Mouse (Mus musculus) embryo, embryonic 11 days (tissue): ENCODE results near the gene Hmga2.
A peak's percentile ranks its signal among the peaks of the same experiment; 100 is the strongest.

Experiments used
- DNase-seq: peaks from one replicate; pipeline ENCODE4 v3.0.0-alpha.2; 2015

The Hmga2 gene

DNA sequence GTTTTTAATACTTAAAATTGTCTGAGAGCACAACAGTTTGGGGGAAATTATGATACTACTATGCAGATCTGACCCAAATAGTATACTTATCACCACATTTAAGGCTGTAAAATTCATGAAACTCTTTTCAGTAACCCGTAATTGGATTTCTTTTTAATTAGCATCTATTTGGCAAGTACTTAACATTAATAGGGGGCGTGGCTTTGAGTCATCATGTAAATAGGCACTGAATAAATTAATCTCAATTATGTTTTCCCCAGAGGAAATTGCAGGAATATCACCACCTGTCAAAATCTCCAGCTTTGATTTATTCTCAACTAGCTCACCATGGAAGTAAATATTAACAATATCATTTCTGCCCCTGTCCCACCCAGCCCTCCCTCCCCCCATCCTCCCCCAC, 3.7 kb downstream of the Hmga2 start:
- DNase-seq = no peak

DNA sequence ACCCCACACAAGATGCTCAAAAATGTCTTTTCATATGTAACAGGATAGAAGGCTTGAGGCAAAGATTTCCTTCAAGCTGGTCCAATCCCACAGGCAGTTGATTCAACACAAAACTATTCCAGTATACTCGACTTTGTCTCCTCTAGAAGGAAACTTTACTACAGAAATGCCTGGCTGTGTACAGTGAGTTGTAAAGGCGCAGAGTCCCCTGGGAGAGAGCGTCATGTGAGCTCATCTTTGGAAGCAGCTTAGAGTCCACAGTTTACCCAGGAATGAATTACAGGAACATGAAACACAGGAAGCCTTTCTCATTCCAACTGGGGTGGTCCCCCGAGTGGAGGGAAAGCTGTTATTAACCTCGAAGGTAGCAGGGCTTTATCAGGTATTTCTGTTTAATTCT, 11.1 kb downstream of the Hmga2 start:
- DNase-seq = no peak

DNA sequence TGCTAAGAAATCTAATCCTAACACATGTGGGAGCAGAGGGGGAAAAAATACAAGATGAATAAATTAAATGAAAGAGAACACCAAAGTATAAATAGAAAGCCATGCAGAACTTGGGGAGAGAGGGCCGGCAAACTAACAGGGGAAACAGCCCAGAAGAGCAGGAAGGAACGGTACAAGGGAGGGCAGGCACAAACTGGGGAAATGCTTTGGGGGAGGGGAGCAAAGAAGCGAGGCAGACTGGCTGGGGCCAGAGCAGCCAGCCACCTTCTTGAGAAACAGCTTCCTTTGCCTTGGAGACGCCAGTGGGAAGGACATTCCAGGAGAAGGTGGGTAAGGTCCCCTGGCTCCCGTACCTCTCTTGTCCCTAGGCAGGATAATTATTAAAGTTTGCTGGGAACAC, 14.5 kb downstream of the Hmga2 start:
- DNase-seq = peak; percentile 44

DNA sequence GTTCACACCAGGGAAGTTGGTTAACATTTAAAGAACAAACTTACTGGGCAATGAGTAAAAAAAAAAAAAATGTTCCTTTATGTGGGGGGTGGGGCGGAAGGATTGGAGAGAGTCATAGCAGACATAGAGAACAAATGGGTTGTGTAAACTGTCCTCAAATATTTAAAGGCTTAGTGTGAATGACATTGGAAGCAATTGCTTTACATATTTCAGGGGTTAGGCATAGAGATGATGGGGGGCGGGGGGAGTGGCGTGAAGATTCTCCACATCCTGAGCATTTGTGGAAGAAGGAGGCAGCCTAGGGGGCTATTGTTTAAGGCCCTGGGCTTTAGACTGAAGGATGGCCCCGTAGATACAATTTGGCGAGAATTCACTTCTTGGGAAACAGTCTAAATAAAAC, 15.0 kb downstream of the Hmga2 start:
- DNase-seq = no peak

DNA sequence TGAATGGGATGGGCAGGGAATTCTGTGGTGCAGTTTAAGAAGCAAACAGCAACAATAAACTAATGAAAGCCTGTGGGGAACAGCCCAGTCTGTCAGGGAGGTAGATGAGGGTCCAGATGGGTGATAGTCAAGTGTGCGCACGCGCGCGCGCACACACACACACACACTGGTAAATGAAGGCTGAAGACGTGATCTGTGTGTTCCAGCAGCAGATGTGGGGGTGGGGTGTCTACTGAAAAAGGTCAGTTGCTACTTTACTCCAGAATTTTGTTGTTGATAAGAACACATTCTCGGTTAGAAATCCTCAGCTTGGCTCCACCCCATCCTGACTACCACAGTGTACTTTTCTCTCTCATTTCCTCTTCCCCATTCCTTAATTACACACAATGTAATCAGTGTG, 17.4 kb downstream of the Hmga2 start:
- no peak for DNase-seq

DNA sequence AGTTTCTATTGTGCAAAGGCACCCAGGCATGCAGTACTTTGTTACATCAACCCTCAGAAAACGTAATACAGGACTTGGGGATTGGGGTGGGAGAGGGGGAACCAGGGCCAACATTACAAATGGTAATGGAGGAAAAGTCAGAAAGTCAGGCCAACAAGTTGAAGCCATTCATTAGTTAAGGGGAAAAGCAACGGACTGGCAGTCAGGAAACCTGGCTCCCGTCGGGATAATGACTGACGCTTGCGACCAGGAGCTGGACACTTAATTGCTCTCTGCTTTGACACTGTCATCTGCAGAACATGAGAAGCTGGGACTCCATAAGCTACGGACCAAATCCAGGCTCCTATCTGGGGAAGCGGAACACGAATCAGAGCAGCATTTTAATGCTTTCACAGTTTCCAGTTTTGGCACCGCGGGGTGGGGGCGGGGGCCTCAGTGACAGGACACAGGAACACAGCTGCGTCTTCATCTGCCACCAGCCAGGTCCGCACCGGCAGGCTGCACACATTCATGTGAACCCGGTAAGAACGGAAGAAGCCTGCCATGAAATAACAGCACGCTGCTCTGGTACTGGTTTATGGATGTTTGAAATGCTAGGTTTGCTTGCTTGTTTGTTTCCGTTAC, 26.5 kb downstream of the Hmga2 start:
- DNase-seq = no peak

DNA sequence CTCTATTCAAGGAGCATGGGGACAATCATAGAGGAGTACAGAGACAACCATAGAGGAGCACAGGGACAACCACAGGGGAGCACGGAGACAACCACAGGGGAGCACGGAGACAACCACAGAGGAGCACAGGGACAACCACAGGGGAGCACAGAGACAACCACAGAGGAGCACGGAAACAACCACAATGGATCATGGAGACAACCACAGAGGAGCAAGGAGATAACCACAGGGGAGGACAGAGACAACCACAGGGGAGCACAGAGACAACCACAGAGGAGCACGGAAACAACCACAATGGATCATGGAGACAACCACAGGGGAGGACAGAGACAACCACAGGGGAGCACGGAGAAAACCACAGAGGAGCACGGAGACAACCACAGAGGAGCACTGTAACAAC, 29.5 kb downstream of the Hmga2 start:
- no peak for DNase-seq

DNA sequence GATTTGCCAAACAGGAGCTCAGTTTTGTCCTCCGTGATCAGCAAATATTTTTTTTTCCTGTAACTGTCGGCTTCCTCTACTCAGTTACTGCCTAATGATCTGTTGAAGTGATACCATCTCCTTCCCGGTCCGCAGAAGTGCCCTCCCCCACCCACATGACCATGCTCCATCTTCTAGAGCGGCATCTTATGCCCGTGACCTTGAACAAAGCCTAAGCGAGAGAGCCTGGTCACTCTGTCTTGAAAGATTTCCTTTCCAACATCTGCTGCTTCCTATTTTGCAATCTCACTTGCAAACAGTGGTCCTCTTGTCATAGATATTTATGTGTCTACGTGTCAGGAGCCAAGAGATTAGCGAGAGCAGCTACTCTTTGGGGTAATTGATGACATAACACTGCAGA, 30.1 kb downstream of the Hmga2 start:
- DNase-seq = no peak

DNA sequence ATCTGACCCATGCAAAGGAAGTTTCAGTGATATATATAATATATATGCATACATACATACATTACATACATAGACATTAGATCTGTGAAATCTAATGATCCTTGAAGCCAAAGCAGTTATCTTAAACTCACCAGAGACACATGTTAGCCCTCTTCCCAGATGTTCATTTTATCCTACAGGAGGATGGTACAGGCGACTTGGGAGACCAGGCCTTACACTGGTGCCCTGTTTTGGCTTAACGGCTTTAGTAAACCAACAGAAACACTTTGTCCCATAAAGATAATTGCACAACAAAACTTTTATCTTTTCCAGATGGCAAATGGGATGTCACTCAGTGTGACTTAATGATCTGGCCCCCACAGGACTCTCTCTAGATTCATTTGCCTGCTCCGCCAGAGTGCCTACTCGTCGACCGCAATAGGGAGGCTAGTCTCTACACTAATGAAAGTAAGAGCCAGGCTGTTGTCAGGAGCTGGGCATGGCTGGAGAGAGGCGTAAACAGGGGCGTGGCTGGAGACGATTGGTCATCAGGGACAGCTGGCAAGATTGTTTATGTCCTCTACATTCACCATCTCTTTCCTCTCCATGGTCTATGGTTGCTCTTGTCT, 31.7 kb downstream of the Hmga2 start:
- no peak for DNase-seq

DNA sequence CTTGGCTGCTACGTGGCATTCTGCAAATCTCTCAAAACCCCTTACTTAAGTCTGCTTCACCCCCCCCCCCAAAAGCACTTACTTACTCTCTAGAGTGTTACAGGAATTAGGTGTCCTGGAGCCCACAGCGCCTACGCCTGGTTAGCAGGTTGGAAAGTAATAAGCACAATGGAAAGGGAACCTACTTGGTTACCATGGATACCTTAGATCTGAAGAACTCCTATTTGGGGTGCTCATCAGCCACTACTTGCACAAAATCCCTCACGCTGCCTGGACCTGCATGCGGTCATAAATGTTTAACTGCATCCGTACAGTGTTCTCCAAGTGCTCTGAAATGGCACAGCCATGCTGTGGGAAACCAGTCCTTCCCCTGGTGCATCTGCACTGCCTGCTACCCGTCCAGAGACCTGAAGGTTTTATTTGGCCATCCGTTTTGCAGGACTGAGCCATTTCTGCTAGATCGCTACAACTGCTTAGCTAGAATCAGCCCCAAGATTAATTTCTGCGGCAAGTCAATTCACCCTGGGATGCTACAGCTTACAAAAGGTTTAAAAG, 32.4 kb downstream of the Hmga2 start:
- no peak for DNase-seq

DNA sequence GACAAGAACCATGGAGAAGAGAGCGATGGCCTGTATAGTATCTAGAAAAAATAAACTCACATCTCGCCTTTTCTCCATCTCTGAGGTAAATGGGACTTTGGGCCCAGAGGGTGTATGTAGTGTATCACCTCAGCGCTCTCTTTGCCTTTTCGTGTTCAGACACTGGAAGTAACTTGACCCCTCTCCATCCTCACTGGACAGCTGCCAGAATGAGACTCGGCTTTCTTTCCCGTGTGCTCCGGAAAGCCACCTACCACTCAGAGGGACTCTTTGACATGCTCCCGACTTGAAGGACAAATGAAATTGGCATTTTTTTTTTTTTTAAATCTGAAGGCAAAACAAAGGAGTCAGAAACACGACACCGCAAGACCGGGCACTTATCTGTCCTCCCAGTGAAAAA, 35.0 kb downstream of the Hmga2 start:
- DNase-seq = no peak

DNA sequence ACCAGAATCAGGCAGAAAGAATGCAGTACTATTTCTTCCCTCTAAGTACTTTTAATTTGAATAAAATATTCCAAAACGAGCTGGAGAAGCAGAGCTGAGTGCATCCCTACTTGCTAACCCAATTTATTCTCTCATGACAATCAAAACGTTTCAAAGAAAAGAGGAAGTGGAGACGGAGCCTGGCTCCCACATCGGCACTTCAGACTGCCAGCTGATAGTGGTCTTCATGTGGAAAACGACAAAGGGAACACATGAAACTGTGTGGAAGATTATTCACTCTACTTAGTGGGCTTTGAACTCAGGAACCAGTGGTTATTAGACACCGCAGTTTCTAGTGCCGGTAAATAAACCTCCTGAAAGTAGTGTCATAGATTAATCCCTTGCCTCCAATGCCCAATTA, 41.8 kb downstream of the Hmga2 start:
- no peak for DNase-seq

DNA sequence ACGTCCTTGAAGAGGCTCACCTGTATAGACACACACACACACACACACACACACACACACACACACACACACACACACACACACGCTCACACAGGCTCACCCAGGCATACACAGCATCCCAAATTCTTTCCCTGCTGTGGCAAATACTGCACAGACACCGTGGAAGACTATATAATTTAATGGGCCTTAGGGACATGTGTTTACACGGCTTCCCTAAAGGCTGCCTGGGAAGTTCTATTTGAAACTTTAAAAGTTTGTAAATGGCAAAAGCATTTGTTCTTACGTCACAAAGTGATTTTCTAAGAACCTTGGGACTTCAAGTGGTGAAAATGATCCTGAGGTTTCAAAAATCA, 42.8 kb downstream of the Hmga2 start:
- no peak for DNase-seq

DNA sequence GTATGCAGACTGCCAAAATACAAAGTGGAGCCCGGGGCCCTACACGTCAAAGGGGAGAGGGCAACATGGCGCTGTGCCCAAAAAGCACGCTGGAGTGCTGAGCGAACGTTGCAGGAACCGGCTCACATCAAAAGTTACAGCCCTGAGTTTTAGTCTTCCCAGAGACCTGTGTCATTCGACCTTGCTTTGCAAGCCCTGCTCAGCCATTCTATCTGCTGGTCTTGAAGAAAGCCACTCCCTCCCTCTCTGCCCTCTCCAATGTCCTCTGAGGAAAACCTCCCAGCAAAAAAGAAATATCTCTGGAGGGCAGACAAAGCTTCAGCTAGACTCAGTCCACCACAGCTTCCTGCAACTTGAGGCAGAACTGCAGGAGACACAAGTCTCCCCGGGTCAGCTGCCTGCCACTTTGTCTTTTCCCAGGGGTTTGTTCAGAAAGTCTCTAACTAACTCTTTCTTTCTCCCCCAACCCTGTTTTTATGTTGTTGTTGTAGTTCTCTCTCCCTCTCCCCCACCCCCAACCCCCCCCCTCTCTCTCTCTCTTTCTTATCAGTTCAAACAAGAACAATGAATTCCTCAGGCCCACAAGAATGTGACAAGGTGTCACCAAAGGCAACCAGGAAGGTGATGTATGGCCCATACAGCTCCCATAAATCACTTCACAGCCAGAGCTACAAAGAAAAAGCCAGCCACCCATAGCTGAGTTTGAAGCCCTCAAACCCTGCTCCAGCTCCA, 43.4 kb downstream of the Hmga2 start:
- DNase-seq = peak; percentile 62

DNA sequence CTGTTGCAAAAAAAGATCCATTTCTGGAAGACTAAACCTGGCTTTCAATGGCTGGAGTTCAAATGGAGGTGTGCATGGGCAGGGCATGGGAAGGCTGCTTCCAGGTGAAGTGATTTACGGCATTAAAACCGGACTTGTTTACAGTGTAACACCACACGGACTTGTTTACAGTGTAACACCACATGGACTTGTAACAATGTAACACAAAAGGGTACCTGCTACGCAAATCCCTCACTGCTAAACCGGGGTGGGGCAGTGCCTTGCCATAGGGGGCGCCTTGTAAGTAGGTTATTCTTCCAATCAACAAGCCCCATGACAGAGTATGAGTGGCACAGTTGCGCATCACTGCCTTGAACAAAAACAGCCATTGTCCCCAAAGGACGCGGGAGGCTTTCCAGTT, 44.2 kb downstream of the Hmga2 start:
- no peak for DNase-seq

DNA sequence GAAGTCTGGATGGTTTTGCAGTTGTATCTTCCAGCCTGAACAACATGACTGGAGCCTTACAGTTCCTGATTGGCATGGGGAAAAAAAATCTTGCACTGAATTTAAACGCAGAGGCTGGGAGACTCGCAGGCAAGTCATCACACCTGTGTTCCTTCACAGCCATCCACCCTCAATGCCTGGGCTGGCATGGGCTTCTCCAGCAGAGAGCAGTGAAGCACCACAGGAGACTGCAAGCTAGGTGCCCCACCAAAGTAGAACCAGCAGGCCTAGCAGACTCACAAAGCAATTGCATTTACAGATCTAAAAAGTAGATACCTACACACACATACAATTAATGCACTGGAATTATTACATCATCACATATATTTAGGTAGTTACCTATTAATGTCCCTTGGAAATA, 44.8 kb downstream of the Hmga2 start:
- DNase-seq = no peak

DNA sequence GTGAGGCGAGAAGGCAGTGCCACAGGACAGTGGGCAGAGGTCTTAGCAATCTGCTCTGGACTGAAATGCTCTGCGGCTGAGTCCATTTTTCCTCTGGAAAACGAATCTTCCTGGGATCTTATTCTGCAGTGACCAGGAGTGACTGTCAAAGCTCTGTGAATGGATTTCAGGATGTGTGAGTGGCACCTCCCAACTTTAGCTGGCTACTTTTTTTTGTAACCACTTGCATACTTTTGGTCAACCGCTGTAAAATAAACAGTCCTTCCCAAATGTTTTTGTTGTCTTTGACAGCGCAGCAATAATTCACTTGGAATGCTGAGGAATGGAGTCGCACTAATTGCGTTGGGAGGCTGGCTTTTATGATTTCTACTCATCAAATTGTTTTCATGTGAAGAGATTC, 45.8 kb downstream of the Hmga2 start:
- no peak for DNase-seq

DNA sequence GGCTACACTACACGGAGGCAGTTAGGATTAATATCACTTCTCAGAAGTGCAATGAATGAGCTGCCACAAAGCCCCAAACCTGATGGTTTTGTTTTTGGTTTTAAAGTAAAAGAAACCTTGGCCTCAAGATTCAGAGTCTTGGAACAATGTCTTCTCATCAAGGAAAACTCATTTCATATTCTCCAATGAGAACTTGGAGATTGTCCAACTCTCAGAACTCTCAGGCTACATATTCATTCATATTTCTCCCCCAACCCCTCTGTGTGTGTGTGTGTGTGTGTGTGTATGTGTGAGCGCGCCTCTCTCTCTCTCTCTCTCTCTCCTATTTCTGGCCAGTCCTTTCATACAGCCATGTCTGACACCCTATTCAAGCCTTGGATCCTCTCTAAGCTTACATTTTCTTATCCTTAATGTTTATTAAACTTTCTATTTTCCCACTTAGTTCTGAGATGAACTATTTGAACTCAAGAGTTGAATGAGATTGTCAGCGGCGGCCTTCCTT, 46.5 kb downstream of the Hmga2 start:
- no peak for DNase-seq

DNA sequence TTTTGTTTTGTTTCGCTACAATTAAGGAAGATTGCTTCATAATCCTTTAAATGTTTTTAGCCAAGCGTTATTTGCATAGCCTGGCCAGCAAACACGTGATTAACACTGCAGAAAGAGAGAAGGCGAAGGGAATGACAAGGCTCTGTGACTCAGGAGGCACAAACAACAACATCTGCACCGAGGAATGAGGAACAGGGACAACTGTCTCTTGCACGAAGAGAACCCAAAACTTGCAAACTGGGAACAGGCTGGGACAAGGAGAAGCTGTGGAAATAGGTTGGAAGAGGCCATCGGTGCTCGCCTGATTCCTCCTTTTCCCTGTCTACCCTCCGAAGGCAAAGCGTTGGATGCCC, 47.1 kb downstream of the Hmga2 start:
- no peak for DNase-seq

DNA sequence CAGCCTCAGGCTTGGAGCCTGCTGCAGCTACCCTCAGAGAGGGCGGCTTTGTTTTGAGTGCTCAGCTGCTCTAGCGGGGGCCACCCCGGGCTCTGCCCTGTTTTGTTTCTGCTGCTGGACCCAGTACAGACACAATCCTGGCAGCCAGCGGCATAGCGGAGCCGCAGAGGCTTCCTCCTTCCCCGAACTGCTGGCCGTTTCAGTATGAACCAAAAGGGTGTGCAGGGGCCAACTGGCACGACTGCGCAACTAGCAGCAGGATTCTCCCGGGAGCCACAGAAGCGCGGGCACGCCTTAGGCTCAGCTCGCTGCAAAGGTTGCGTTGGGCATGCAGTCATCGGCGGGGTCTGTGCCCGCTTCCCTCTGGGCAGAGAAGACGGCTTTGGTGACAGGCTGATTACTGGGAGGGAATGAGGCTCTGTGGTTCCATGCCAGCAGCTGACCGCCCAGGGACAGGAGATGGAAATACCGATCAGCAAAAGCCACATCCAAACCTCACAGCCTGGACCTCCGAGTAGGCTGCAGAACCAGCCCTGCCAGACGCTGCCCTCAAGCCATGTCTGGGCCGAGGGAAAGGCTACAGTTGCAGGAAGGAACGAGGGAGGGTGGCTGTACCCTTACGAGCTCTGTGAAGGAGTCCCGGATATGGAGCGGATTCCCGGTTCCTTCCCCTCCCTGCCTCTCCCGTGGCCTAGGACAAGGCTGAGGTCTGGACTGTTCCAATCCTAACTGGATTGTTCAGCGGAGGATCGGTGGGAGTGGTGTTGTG, 47.7 kb downstream of the Hmga2 start:
- no peak for DNase-seq

DNA sequence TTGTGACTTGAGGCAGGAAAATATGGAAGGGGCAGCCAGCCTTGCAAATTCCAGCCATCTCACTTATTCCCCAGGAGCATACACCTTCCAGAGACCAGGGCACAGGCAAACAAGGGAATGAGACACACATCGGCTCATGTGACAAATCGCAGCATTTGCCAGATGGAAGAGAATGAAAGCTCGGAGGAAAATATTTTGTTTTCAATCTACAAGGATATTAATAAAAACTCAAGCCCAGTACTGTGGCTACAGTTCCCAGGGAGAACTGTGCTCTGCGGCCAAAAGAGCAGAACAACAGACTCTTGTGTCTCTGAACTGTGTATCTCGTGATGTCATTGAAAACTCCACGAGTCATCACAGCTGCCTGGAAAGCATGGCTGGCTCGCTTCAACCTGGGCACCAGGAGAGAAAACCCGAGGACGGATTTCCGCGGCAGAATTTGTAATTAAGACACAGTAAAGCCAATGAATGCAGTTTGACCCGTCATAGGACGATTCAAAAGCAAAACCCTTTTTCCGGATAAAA, 50.1 kb downstream of the Hmga2 start:
- DNase-seq = no peak

DNA sequence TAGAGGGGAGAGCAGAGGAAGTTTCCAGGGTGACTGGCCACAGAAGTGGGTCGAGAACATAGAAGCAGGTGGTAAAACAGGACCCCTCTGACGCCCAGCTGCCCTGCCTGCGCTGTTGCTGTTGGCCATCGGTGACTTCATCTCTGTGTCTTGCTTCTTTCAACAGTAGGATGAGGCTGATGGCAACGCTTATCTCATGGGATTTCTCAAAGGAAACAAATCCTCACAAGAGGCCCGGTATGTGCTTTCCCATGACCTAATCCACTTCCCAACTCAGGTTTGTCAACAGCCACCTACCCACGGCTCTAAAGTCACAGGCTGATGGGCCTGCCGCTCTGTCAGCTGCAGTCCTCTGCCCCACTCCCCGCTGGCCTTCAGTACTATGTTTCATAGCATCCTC, 52.3 kb downstream of the Hmga2 start:
- no peak for DNase-seq

DNA sequence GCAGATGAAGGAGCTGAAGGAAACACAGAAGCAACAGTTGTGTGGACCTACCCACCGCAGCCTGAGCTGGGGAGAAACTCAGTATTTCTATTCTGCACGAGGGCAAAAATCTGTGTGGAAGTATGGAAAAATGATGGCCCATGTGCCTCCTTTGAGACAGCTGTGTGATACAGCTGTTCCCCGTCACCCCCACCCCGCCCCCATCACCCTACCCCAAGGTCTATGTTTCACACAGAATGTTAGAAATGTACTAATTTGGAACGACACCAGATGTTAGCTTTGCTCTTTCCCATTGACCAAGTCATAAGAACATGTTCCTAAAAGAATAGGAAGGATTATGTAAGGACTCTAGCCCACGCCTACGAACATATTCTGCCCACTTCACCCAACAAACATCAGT, 53.0 kb downstream of the Hmga2 start:
- DNase-seq = no peak
